ENCODE assay signal across 13 mouse cellular contexts in the genomic region with DNA sequence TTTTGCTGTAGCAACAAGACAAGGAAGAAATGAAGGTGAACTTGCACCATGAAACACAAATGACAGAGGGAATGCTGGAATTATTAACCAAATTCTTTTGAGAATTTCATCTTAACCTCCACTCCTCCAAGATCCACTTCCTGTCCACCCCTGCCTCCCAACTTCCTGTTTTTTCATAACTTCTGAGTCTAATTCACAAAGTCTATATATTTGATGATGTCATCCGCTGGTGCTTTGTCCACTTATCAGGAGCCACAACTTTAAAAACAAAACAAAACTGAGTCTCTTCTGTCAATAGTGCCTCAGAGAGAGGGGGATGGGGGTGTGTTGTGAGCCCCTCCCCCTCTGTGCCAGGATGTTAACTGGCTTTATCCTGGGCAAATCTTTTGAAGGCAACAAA.
"Had no signal": no experiment of that assay in that cellular context is flagged by ENCODE, and none has a peak within 500 bp of the region (broad histone marks: within the 10 kb centered on the region; RNA-seq: fewer than 3 reads in every experiment).

No protein-coding gene starts in this region.

- H3K9ac ChIP-seq: kidney, embryonic 15.5 days; limb, embryonic 15.5 days; liver, embryonic 12.5 days; lung, embryonic 14.5 days; midbrain, embryonic 12.5 days; neural tube, embryonic 13.5 days had no signal

- H3K4me3 ChIP-seq: kidney, embryonic 15.5 days; limb, embryonic 15.5 days; liver, embryonic 12.5 days; midbrain, embryonic 12.5 days; neural tube, embryonic 13.5 days had no signal

- DNase-seq: kidney, postnatal 14 days; layer of hippocampus, adult 9-11 months; layer of hippocampus, postnatal 36 days; lung, embryonic 14.5 days; lung, postnatal 10 days; lung, postnatal 4 days; retina, postnatal 1 day; right cerebral cortex, postnatal 14 days had no signal

- H3K4me1 ChIP-seq: kidney, embryonic 15.5 days; limb, embryonic 15.5 days; midbrain, embryonic 12.5 days; neural tube, embryonic 13.5 days had no signal

- H3K27me3 ChIP-seq: kidney, embryonic 15.5 days; limb, embryonic 15.5 days; liver, embryonic 12.5 days; midbrain, embryonic 12.5 days; neural tube, embryonic 13.5 days had no signal

- H3K27ac ChIP-seq: kidney, embryonic 15.5 days; limb, embryonic 15.5 days; liver, embryonic 12.5 days; midbrain, embryonic 12.5 days; neural tube, embryonic 13.5 days had no signal

- H3K9me3 ChIP-seq: kidney, embryonic 15.5 days; limb, embryonic 15.5 days; liver, embryonic 12.5 days; midbrain, embryonic 12.5 days; neural tube, embryonic 13.5 days had no signal
